Mouse (Mus musculus) heart, embryonic 14.5 days (tissue): ENCODE data around the gene Arhgef25. TPM values are rescaled to one million over a fixed set of nuclear protein-coding genes. Genes with fewer than 3 reads are reported as not detected.
"Not testable (repeated sequence)": the region's sequence is repeated elsewhere in the genome, so short reads cannot be mapped to it uniquely, and the experiment has no call there.

Experiments used
- ATAC-seq: fragments of 200-750 bp; cut with Nextera tagmentation; 2 replicates; pipeline ENCODE4 v1.8.0; 2017; ENCODE audit warnings: low read depth, moderate TSS enrichment; ENCODE audit not compliant: insufficient number of reproducible peaks, insufficient read depth, low FRiP score
- H3K27ac ChIP-seq, 2 experiments: fragments of 200-500 bp in 1 of 2; fragments of 300-500 bp in 1 of 2; sonication (generic) in 1 of 2; replicated peaks in 1 of 2; 2 replicates each; pipeline ENCODE4 v1.5.1; 2012 to 2014; ENCODE audit warnings: low read depth in 2 of 2, low read length in 2 of 2, control low read depth in 1 of 2, mild to moderate bottlenecking in 1 of 2, mixed read lengths in 1 of 2; ENCODE audit not compliant: control insufficient read depth in 1 of 2, insufficient read depth in 1 of 2
- H3K27me3 ChIP-seq: fragments of 300-500 bp; sonication (generic); 2 replicates; pipeline ENCODE4 v1.6.1; 2014; ENCODE audit warnings: mild to moderate bottlenecking, low read length, control low read depth; ENCODE audit not compliant: control insufficient read depth, insufficient read depth
- H3K36me3 ChIP-seq: fragments of 300-500 bp; sonication (generic); 2 replicates; pipeline ENCODE4 v1.6.1; 2014; ENCODE audit warnings: mild to moderate bottlenecking, control low read depth, low read length, mixed read lengths; ENCODE audit not compliant: control insufficient read depth, insufficient read depth
- H3K4me1 ChIP-seq, 2 experiments: fragments of 200-500 bp in 1 of 2; fragments of 300-500 bp in 1 of 2; sonication (generic) in 1 of 2; 2 replicates each; pipeline ENCODE4 v1.6.1; 2012 to 2014; ENCODE audit warnings: low read length in 2 of 2, control low read depth in 1 of 2, mixed read lengths in 1 of 2; ENCODE audit not compliant: control insufficient read depth in 2 of 2, insufficient read depth in 2 of 2
- H3K4me2 ChIP-seq: fragments of 300-500 bp; sonication (generic); 2 replicates; pipeline ENCODE4 v1.6.1; 2014; ENCODE audit warnings: mild to moderate bottlenecking, low read length
- H3K4me3 ChIP-seq, 2 experiments: fragments of 200-500 bp in 1 of 2; fragments of 300-500 bp in 1 of 2; sonication (generic) in 1 of 2; 2 replicates each; pipeline ENCODE4 v1.5.1; 2012 to 2014; ENCODE audit warnings: low read length in 2 of 2, mild to moderate bottlenecking in 2 of 2, control low read depth in 1 of 2, low read depth in 1 of 2, moderate library complexity in 1 of 2; ENCODE audit not compliant: control insufficient read depth in 1 of 2, insufficient read depth in 1 of 2
- H3K9ac ChIP-seq: fragments of 300-500 bp; sonication (generic); 2 replicates; pipeline ENCODE4 v1.6.1; 2014; ENCODE audit warnings: mild to moderate bottlenecking, low read length
- H3K9me3 ChIP-seq: fragments of 300-500 bp; sonication (generic); 2 replicates; pipeline ENCODE4 v1.6.1; 2016; ENCODE audit warnings: low read length, control low read depth; ENCODE audit not compliant: control insufficient read depth
- WGBS: fragments of 180-500 bp; shearing (Covaris S2); extraction: QIAGEN DNeasy Blood & Tissue Kit; methylation state at CpG from one replicate; pipeline ENCODE4 v1.1.7; 2014; 5-methylcytosine and 5-hydroxymethylcytosine counted together
- polyA plus RNA-seq: library from polyadenylated mRNA; unstranded; fragments of >200 nt; fragmentation: Nextera tagmentation; extraction: Ambion mirVana; gene quantifications from 2 replicates; pipeline ENCODE4 v1.2.1, GENCODE M21; 2014

Gene Arhgef25
- polyA plus RNA-seq, 1 experiment from 2014 or later: 22.8 TPM

- Histone ChIP-seq H3K27me3 (no peaks in the 10 kb centered on the region), H3K9ac (peak overlapping the region; percentile 89), H3K9me3 (no peaks in the 10 kb centered on the region), H3K4me3 (peak overlapping the region; percentile 65 to 75), H3K27ac (peak overlapping the region; percentile 89 to 90), H3K4me2 (peak overlapping the region; percentile 85), H3K36me3 (peaks cover 49% of the 10 kb centered on the region), H3K4me1 (peaks cover 7 to 10% of the 10 kb centered on the region in 2 experiments)
- ATAC-seq: peak; percentile 75
- WGBS: 8% methylated on average over 5 of the region's 5 CpGs
These were observed 6.5 kb upstream of the Arhgef25 start for GRCm38 (mm10) chr10:127196392-127196791.

GRCm38 (mm10) chr10:127195328-127196129 is 5.6 kb upstream of the Arhgef25 start, which contains the start of gene Dtx3:
TSS of gene Dtx3 (minus strand) at chr10:127195728.
- peaks cover 7 to 10% of the 10 kb centered on the region in 2 experiments for H3K4me1 ChIP-seq
- H3K9me3 ChIP-seq: no peaks in the 10 kb centered on the region
- H3K4me3 ChIP-seq: peak within 1 kb of the TSS; percentile 65 to 75
- H3K4me2 ChIP-seq: peak within 1 kb of the TSS; percentile 85
- H3K27ac ChIP-seq: peak within 1 kb of the TSS; percentile 89 to 90
- peaks cover 48% of the 10 kb centered on the region for H3K36me3 ChIP-seq
- H3K9ac ChIP-seq: peak within 1 kb of the TSS; percentile 89
- H3K27me3 ChIP-seq: no peaks in the 10 kb centered on the region
- under 1% methylated on average over 41 of the region's 47 CpGs for WGBS
- ATAC-seq: peak; percentile 38

DNA sequence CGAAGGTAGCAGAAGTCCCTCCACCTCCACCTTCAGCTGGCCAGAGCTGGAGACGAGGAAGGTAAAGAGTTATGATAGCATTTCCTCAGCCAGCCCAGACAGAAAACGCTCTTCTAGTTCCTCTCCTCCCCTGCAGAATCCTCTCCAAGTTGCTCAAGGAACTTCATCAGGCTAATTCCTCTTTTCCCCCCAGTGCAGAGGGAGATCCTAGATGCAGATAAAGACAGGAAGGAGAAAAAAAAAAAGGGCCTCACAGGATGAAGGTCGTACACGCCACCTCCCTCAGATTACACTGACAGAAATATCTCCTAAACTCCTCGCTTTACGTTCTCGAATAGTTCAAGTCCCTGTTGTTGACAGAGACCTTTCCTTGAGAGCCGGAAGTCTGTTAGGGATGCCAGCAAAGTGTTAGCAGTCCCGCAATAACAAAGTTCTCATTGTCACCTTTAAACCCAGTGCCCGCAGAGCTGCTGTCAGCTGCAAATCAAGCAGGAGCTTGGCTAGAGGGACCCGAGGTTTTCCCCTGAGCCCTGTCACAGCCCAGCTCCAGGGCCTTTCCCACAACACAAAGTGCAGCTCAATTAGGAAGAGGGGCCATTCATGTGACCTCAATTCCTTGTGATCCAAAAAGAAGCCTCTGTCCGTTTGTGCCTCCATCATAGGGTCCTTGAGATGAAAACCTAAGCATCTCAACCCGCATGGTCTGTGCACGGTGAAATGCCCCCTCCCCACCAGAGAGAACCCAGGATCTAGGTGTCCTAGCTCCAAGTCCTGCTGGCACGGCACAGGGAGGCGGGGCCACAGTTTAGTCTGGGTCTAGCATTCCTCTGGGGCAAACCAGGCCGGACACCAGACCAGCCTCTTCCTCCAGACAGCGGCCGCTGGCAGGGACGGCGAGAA is 4.8 kb upstream of the Arhgef25 start:
- WGBS: 12% methylated on average over 22 of the region's 22 CpGs
- H3K36me3 ChIP-seq: peaks cover 39% of the 10 kb centered on the region
- peaks cover 7 to 13% of the 10 kb centered on the region in 2 experiments for H3K4me1 ChIP-seq
- no peaks in the 10 kb centered on the region for H3K9me3 ChIP-seq
- H3K4me2 ChIP-seq: peak overlapping the region; percentile 85
- peak; percentile 29; the same call in 1 of the 2 replicates for ATAC-seq
- peak overlapping the region; percentile 65 to 75 for H3K4me3 ChIP-seq
- no peaks in the 10 kb centered on the region for H3K27me3 ChIP-seq
- peak overlapping the region; percentile 74 to 89 for H3K27ac ChIP-seq
- peak overlapping the region; percentile 89 for H3K9ac ChIP-seq

DNA sequence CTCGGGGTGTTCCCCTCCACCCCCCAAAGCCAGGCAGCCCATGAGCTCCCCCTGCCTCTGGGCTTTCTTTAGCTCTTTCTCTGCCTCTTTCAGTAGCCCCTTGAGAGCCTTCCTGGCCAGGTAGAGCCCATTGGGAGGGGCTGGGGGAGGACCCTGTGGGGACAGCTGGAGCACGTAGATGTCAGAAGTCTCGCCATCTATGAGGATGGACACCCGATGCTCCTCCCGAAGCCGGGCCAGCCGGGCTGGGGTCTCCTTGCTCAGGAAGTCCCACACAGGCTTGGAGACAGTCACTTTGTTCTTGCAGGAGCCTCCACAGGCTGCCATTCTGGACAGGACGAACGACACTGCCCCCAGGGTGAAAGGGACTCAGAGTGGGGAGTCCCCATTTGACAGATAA is 3.1 kb upstream of the Arhgef25 start:
- peaks cover 23% of the 10 kb centered on the region for H3K36me3 ChIP-seq
- WGBS: 85% methylated on average over 9 of the region's 9 CpGs
- no peak overlapping the region for H3K4me2 ChIP-seq
- peaks cover 7 to 28% of the 10 kb centered on the region in 2 experiments for H3K4me1 ChIP-seq
- no peak overlapping the region for H3K27ac ChIP-seq
- no peaks in the 10 kb centered on the region for H3K9me3 ChIP-seq
- ATAC-seq: no peak
- H3K4me3 ChIP-seq: no peak overlapping the region
- no peaks in the 10 kb centered on the region for H3K27me3 ChIP-seq
- H3K9ac ChIP-seq: no peak overlapping the region

DNA sequence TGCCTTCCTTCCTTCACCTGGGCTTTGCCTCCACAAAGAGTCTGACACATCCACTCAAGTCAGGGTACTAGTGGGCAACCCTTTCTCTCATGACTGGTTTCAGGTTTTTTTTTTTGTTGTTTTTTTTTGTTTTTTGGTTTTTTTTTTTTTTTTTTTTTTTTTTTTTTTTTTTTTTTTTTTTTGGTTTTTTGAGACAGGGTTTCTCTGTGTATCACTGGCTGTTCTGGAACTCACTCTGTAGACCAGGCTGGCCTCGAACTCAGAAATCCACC is 2.1 kb upstream of the Arhgef25 start:
- not testable (repeated sequence) for ATAC-seq, H3K4me2 ChIP-seq
- H3K4me1 ChIP-seq: peaks cover 7 to 28% of the 10 kb centered on the region in 2 experiments

GRCm38 (mm10) chr10:127191191-127192056 is 1.5 kb upstream of the Arhgef25 start:
- 58% methylated on average over 19 of the region's 19 CpGs for WGBS
- no peaks in the 10 kb centered on the region for H3K27me3 ChIP-seq

More for the DNA sequence above, 2.1 kb upstream of the Arhgef25 start:
- not testable (repeated sequence) for H3K9me3 ChIP-seq, H3K9ac ChIP-seq, H3K4me3 ChIP-seq, H3K27me3 ChIP-seq
- 53% methylated on average over 1 of the region's 1 CpGs for WGBS
- Histone ChIP-seq H3K27ac (0 out of 4 replicates have a peak overlapping the region, but pooled peaks of 1 of the 2 experiments have one; percentile 26), H3K36me3 (peaks cover 23% of the 10 kb centered on the region)

More at GRCm38 (mm10) chr10:127191191-127192056, 1.5 kb upstream of the Arhgef25 start:
- H3K4me3 ChIP-seq: no peak overlapping the region
- H3K9me3 ChIP-seq: no peaks in the 10 kb centered on the region
- 0 out of 4 replicates have a peak overlapping the region, but pooled peaks of 1 of the 2 experiments have one; percentile 26 for H3K27ac ChIP-seq
- ATAC-seq: no peak
- peaks cover 4 to 25% of the 10 kb centered on the region in 2 experiments for H3K4me1 ChIP-seq
- no peak overlapping the region; the same call in 1 of the 2 replicates for H3K9ac ChIP-seq
- H3K36me3 ChIP-seq: peaks cover 23% of the 10 kb centered on the region
- H3K4me2 ChIP-seq: no peak overlapping the region
